Mouse (Mus musculus): ENCODE measurements around the gene Klhl35. TPM values are rescaled to one million over a fixed set of nuclear protein-coding genes. Genes with fewer than 3 reads are reported as not detected.
A peak's percentile ranks its signal among the peaks of the same experiment; 100 is the strongest.

Klhl35 gene
- polyA plus RNA-seq, 1 experiment = 2.4 TPM

DNA sequence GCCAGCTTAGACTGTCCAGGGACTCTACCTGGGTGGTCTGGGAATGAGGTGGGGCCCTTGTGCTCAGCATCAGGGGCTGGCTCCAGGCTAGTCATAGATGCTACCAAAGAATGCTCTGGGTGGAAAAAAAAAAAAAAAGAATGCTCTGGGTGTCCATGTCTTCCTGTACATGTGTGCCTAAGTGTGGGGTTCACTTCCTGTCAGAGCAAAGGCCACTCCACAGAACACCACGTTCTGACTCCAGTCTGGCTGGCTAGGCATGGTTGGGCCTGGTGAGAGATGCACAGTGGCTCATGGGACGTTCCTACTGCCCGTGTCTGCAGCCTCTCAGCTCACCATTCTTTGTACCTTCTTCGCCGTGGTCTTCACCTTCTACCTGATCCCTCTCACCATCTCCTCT, 17.2 kb upstream of the Klhl35 start:
- Histone ChIP-seq H3K4me3 (replicated peaks) (peak overlapping the region; percentile 51), H3K27me3 (replicated peaks) (peaks cover 82% of the 10 kb centered on the region), H3K9me3 (no peaks in the 10 kb centered on the region), H3K4me1 (peaks cover 20% of the 10 kb centered on the region), H3K36me3 (replicated peaks; ENCODE audit: low read length) (no peaks in the 10 kb centered on the region)
- no peak for TF ChIP-seq FLI1 (IDR thresholded peaks at IDR 0.05; ENCODE audit: low read length)
- no peak for TF ChIP-seq GATA1 (IDR thresholded peaks at IDR 0.05; ENCODE audit: borderline replicate concordance, low read length)

DNA sequence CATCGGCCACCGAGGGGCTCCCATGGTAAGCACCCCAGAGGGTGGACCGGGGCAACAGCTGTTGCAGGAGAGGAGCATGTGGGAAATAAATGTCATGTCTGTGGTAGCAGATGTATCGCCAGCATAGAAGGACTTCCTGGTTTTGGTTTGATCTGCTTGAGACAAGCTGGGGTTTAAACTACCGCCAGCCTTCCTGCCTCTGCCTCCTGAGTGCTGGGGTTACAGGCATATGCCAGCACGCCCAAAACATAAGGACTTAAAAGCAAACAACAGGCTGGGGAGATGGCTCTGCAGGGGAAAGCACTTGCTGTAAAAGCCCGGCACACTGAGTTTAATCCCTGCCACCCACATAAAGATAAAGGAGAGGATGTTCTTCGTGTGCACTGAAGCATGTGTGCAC, 16.7 kb upstream of the Klhl35 start:
- no peaks in the 10 kb centered on the region for H3K36me3 ChIP-seq (replicated peaks; ENCODE audit: low read length)
- H3K9me3 ChIP-seq = no peaks in the 10 kb centered on the region
- no peak overlapping the region for H3K4me3 ChIP-seq (replicated peaks)
- peaks cover 20% of the 10 kb centered on the region for H3K4me1 ChIP-seq
- H3K27me3 ChIP-seq (replicated peaks) = peaks cover 84% of the 10 kb centered on the region
- TF ChIP-seq FLI1 (IDR thresholded peaks at IDR 0.05; ENCODE audit: low read length) (no peak), GATA1 (IDR thresholded peaks at IDR 0.05; ENCODE audit: borderline replicate concordance, low read length) (no peak)

DNA sequence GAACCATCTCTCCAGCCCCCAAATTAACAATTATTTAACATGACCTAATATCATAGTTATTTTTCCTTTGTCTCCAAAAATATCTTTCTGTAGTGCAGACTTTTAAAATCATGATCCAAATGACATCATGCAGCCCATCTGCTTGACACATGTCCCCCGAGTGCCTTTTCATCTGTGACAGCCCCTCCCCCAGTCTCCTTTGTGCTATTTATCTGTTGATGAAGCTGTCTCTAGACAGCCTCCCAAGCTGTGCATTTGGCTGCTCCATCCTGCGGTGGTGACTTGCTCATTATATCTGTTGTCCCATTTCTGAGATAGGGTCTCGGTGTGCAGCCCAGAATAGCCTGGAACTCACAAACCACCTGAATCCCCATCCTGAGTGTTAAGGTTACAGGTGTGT, 16.1 kb upstream of the Klhl35 start:
- Histone ChIP-seq H3K4me3 (replicated peaks) (no peak overlapping the region), H3K4me1 (peaks cover 20% of the 10 kb centered on the region), H3K27me3 (replicated peaks) (peaks cover 84% of the 10 kb centered on the region), H3K9me3 (no peaks in the 10 kb centered on the region), H3K36me3 (replicated peaks; ENCODE audit: low read length) (no peaks in the 10 kb centered on the region)
- TF ChIP-seq GATA1 (IDR thresholded peaks at IDR 0.05; ENCODE audit: borderline replicate concordance, low read length) (no peak), FLI1 (IDR thresholded peaks at IDR 0.05; ENCODE audit: low read length) (no peak)

- TF ChIP-seq GATA1 (IDR thresholded peaks at IDR 0.05; ENCODE audit: borderline replicate concordance, low read length) = no peak
- no peak for TF ChIP-seq FLI1 (IDR thresholded peaks at IDR 0.05; ENCODE audit: low read length)
- Histone ChIP-seq H3K9me3 (no peaks in the 10 kb centered on the region), H3K4me3 (replicated peaks) (no peak overlapping the region), H3K36me3 (replicated peaks; ENCODE audit: low read length) (no peaks in the 10 kb centered on the region), H3K27me3 (replicated peaks) (peaks cover 87% of the 10 kb centered on the region), H3K4me1 (peaks cover 20% of the 10 kb centered on the region)
Measured at GRCm38 (mm10) chr7:99450703-99451102, 15.1 kb upstream of the Klhl35 start.

- TF ChIP-seq GATA1 (IDR thresholded peaks at IDR 0.05; ENCODE audit: borderline replicate concordance, low read length) (no peak), FLI1 (IDR thresholded peaks at IDR 0.05; ENCODE audit: low read length) (no peak)
- Histone ChIP-seq H3K4me1 (peaks cover 20% of the 10 kb centered on the region), H3K36me3 (replicated peaks; ENCODE audit: low read length) (no peaks in the 10 kb centered on the region), H3K9me3 (no peaks in the 10 kb centered on the region), H3K27me3 (replicated peaks) (peaks cover 88% of the 10 kb centered on the region), H3K4me3 (replicated peaks) (no peak overlapping the region)
Measured at GRCm38 (mm10) chr7:99452859-99453258, 12.9 kb upstream of the Klhl35 start.

GRCm38 (mm10) chr7:99454044-99454443, 11.8 kb upstream of the Klhl35 start:
- no peak overlapping the region for H3K4me3 ChIP-seq (replicated peaks)
- H3K36me3 ChIP-seq (replicated peaks; ENCODE audit: low read length) = no peaks in the 10 kb centered on the region
- H3K27me3 ChIP-seq (replicated peaks) = peaks cover 88% of the 10 kb centered on the region
- TF ChIP-seq GATA1 (IDR thresholded peaks at IDR 0.05; ENCODE audit: borderline replicate concordance, low read length) = no peak
- TF ChIP-seq FLI1 (IDR thresholded peaks at IDR 0.05; ENCODE audit: low read length) = no peak
- peaks cover 14% of the 10 kb centered on the region for H3K4me1 ChIP-seq
- no peaks in the 10 kb centered on the region for H3K9me3 ChIP-seq

DNA sequence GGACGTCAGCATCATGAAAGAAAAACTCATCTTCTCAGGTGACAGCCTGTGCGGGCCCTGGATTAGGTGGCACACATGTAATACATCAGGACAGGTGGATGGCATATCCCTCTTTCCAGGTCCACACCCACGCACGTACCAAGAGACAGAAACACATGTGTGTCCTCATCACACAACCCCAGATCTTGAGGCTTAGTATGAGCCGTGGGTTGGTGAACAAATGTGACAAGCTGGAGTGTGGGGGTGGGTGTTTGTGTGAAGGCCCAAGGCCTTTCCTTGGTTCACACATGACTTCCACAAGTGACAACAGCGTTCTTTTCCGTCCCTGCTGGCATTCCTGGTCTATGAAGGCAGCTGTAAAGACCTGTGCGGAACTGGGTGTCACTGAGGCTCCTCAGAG, 7.0 kb upstream of the Klhl35 start:
- Histone ChIP-seq H3K4me3 (replicated peaks) (no peak overlapping the region), H3K4me1 (peaks cover 4% of the 10 kb centered on the region), H3K27me3 (replicated peaks) (peaks cover 99% of the 10 kb centered on the region), H3K9me3 (peaks cover 12% of the 10 kb centered on the region), H3K36me3 (replicated peaks; ENCODE audit: low read length) (no peaks in the 10 kb centered on the region)
- TF ChIP-seq GATA1 (IDR thresholded peaks at IDR 0.05; ENCODE audit: borderline replicate concordance, low read length) (no peak), FLI1 (IDR thresholded peaks at IDR 0.05; ENCODE audit: low read length) (no peak)

- Histone ChIP-seq H3K36me3 (replicated peaks; ENCODE audit: low read length) (no peaks in the 10 kb centered on the region), H3K27me3 (replicated peaks) (peaks cover 96% of the 10 kb centered on the region), H3K4me3 (replicated peaks) (peak overlapping the region; percentile 28), H3K4me1 (peaks cover 7% of the 10 kb centered on the region), H3K9me3 (peaks cover 18% of the 10 kb centered on the region)
- TF ChIP-seq FLI1 (IDR thresholded peaks at IDR 0.05; ENCODE audit: low read length) (no peak), GATA1 (IDR thresholded peaks at IDR 0.05; ENCODE audit: borderline replicate concordance, low read length) (no peak)
Measured at GRCm38 (mm10) chr7:99459888-99460652, 5.7 kb upstream of the Klhl35 start.

GRCm38 (mm10) chr7:99463120-99463519, 2.7 kb upstream of the Klhl35 start:
- H3K27me3 ChIP-seq (replicated peaks) = peaks cover 98% of the 10 kb centered on the region
- TF ChIP-seq FLI1 (IDR thresholded peaks at IDR 0.05; ENCODE audit: low read length) (no peak), GATA1 (IDR thresholded peaks at IDR 0.05; ENCODE audit: borderline replicate concordance, low read length) (no peak)
- H3K36me3 ChIP-seq (replicated peaks; ENCODE audit: low read length) = no peaks in the 10 kb centered on the region
- H3K9me3 ChIP-seq = peaks cover 23% of the 10 kb centered on the region
- no peak overlapping the region for H3K4me3 ChIP-seq (replicated peaks)
- peaks cover 37% of the 10 kb centered on the region for H3K4me1 ChIP-seq

DNA sequence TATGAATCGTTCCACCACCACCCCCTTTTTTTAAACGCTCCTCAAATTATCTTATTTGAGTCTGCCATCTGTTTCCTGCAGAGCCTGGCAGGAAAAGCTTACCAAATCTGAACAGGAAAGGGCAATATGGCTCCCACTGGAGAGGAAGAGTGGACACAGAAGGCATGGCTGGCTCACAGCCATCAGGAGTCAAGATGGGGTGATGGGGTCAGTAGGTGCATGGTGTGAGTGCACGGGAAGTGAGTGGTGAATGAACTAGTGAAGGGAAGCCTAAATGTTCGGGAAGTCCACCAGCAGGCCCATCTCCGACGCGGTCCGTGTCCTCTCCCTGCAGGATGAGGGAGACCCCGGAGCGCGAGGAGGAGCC, 2.1 kb downstream of the Klhl35 start:
- Histone ChIP-seq H3K36me3 (replicated peaks; ENCODE audit: low read length) (peaks cover 22% of the 10 kb centered on the region), H3K4me3 (replicated peaks) (peak overlapping the region; percentile 92), H3K4me1 (peaks cover 73% of the 10 kb centered on the region), H3K9me3 (peaks cover 26% of the 10 kb centered on the region), H3K27me3 (replicated peaks) (peaks cover 85% of the 10 kb centered on the region)
- TF ChIP-seq GATA1 (IDR thresholded peaks at IDR 0.05; ENCODE audit: borderline replicate concordance, low read length) = no peak; the same call in 2 of the 3 replicates
- TF ChIP-seq FLI1 (IDR thresholded peaks at IDR 0.05; ENCODE audit: low read length) = peak; percentile 32; the same call in 1 of the 2 replicates

Data from megakaryocyte, embryonic 14.5 days (primary cell).